Mouse (Mus musculus) C2C12 (cell line): ENCODE measurements at regions not wholly inside any gene's neighbourhood (a gene's known extent, or its start where the extent isn't known, plus 50 kb on each side); places are given as distances from the start of the nearest gene placed in this dataset.

Source experiments
- H3K27me3 ChIP-seq: one replicate; pipeline ENCODE4 v1.6.1; 2011; ENCODE audit not compliant: control insufficient read depth, insufficient read depth, insufficient read length
- H3K36me3 ChIP-seq: one replicate; pipeline ENCODE4 v1.6.1; 2011; ENCODE audit not compliant: control insufficient read depth, insufficient read depth
- H3K4me3 ChIP-seq: one replicate; pipeline ENCODE4 v1.5.1; 2011; ENCODE audit warnings: mild to moderate bottlenecking, control low read depth; ENCODE audit not compliant: poor library complexity, insufficient read depth, severe bottlenecking
- H3K79me2 ChIP-seq: one replicate; pipeline ENCODE4 v1.6.1; 2011; ENCODE audit not compliant: control insufficient read depth, insufficient read depth
- H3K79me3 ChIP-seq: one replicate; pipeline ENCODE4 v1.6.1; 2011; ENCODE audit warnings: low read depth, control low read depth
- H3ac ChIP-seq: one replicate; pipeline ENCODE3; 2011; ENCODE audit warnings: low read depth; ENCODE audit not compliant: control insufficient read depth, insufficient read length
- CEBPB ChIP-seq: IDR thresholded peaks from one replicate; pipeline ENCODE4 v1.6.1; 2011; ENCODE audit warnings: low read depth, mild to moderate bottlenecking, control low read depth, moderate library complexity
- CTCF ChIP-seq: IDR thresholded peaks from one replicate; pipeline ENCODE4 v1.5.1; 2011; ENCODE audit not compliant: control insufficient read depth, insufficient read depth, insufficient read length
- FOSL1 ChIP-seq: IDR thresholded peaks from one replicate; pipeline ENCODE4 v1.8.0; 2011; ENCODE audit warnings: mild to moderate bottlenecking, low read length; ENCODE audit not compliant: poor library complexity, insufficient read depth, severe bottlenecking
- MAX ChIP-seq: IDR thresholded peaks from one replicate; pipeline ENCODE4 v1.6.1; 2011; ENCODE audit warnings: mild to moderate bottlenecking, control low read depth
- MYOD1 ChIP-seq: IDR thresholded peaks from one replicate; pipeline ENCODE4 v1.6.1; 2011; ENCODE audit warnings: low read depth; ENCODE audit not compliant: control insufficient read depth, insufficient read length
- MYOG ChIP-seq: IDR thresholded peaks from one replicate; pipeline ENCODE4 v1.6.1; 2011; ENCODE audit not compliant: control insufficient read depth, insufficient read length; ENCODE audit errors: extremely low read depth
- USF1 ChIP-seq: IDR thresholded peaks from one replicate; pipeline ENCODE4 v1.6.1; 2011; ENCODE audit warnings: low read depth, mild to moderate bottlenecking, control low read depth, moderate library complexity

DNA sequence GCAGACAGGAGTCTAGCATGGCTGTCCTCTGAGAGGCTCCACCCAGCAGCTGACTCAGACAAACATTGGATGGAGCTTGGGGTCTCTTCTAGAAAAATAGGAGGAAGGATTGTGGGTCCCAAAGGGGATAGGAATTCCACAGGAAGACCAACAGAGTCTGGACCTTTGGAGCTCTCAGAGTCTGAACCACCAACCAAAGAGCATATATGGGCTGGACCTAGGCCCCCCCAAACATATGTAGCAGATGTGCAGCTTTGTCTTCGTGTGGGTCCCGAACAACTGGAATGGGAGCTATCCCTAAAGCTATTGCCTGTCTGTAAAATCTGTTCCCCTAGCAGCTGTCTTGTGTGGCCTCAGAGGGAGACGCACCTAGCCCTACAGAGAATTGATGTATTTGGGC lies 50.1 kb upstream of the Cpm start:
- H3K79me3 ChIP-seq, result no peaks in the 10 kb centered on the region
- no peaks in the 10 kb centered on the region for H3K36me3 ChIP-seq
- no peaks in the 10 kb centered on the region for H3K79me2 ChIP-seq
- TF ChIP-seq CEBPB, result no peak
- no peak for TF ChIP-seq MYOD1
- no peak for TF ChIP-seq CTCF
- TF ChIP-seq FOSL1, result no peak
- TF ChIP-seq MYOG, result no peak
- TF ChIP-seq USF1, result no peak
- TF ChIP-seq MAX, result no peak
- no peaks in the 10 kb centered on the region for H3K27me3 ChIP-seq
- no peak overlapping the region for H3K4me3 ChIP-seq
- H3ac ChIP-seq, result no peak overlapping the region

DNA sequence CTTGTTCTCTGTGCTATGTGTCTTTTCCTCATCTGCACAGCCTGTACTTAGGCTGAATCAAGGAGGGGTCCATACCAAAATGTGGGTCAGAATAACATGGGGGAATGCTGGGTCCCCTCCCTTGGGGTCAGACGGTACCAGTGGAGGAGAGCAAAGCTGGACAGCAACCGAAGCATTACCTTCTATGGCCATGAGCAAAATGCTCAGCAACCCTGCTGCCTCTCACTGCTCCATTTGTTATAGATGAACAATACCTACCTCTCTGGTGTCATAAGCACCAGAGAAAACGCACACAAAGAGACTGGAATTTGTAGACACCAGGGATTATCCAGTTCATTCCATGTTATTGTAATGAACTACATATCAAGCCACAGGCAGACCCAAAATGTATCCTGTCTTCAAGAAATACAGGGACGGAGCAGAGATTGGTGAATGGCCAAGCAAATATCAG lies 50.6 kb upstream of the Cpm start:
- H3K36me3 ChIP-seq, result no peaks in the 10 kb centered on the region
- TF ChIP-seq FOSL1 (no peak), CEBPB (no peak), MYOD1 (no peak), USF1 (no peak), MAX (no peak), MYOG (no peak), CTCF (no peak)

GRCm38 (mm10) chr10:117577970-117578695 lies 51.2 kb upstream of the Cpm start:
- Histone ChIP-seq H3K79me2 (no peaks in the 10 kb centered on the region), H3K27me3 (no peaks in the 10 kb centered on the region), H3K79me3 (no peaks in the 10 kb centered on the region), H3ac (no peak overlapping the region), H3K4me3 (no peak overlapping the region), H3K36me3 (no peaks in the 10 kb centered on the region)
- TF ChIP-seq CTCF (no peak), CEBPB (no peak), USF1 (no peak), FOSL1 (no peak), MYOD1 (no peak), MAX (no peak), MYOG (no peak)

More for the DNA sequence above, 50.6 kb upstream of the Cpm start:
- H3K4me3 ChIP-seq, result no peak overlapping the region
- no peaks in the 10 kb centered on the region for H3K27me3 ChIP-seq
- H3K79me3 ChIP-seq, result no peaks in the 10 kb centered on the region
- no peak overlapping the region for H3ac ChIP-seq
- H3K79me2 ChIP-seq, result no peaks in the 10 kb centered on the region

DNA sequence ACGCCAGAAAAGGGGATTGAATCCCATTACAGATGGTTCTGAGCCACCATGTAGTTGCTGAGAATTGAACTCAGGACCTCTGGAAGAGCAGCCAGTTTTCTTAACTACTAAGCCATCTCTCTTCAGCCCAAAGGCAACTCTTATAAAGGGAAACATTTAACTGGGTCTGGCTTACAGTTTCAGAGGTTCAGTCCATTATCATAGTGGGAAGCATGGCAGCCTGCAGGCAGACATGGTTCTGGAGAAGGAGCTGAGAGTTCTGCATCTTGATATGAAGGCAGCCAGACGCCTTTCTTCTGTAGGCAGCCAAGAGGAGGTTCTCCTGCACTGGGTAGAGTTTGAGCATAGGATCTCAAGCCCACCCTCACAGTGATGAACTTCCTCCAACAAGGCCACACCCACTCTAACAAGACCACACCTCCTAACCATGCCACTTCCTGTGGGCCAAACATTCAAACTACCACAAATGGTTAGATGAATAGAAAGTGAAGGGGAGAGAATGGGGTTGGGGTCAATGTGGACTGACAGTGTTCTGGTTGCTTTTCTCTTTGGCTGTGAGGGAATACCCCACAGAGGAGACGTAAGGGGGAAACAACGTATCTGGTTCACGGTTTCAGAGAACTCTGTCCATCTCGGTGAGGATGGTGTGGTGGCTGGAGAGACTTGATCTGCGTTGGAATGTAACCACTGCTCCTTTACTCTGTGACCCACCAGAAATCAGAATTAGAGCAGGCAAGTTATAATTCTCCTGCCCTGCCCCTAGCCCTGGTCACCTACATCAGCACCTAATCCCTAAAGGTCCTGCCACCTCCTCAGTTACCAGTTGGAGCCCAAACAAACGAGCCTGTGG lies 52.2 kb upstream of the Cpm start:
- Histone ChIP-seq H3K27me3 (no peaks in the 10 kb centered on the region), H3K36me3 (no peaks in the 10 kb centered on the region), H3ac (no peak overlapping the region), H3K79me2 (no peaks in the 10 kb centered on the region), H3K79me3 (no peaks in the 10 kb centered on the region), H3K4me3 (no peak overlapping the region)
- TF ChIP-seq FOSL1 (no peak), USF1 (no peak), MAX (no peak), CEBPB (no peak), MYOD1 (no peak), CTCF (no peak), MYOG (no peak)

DNA sequence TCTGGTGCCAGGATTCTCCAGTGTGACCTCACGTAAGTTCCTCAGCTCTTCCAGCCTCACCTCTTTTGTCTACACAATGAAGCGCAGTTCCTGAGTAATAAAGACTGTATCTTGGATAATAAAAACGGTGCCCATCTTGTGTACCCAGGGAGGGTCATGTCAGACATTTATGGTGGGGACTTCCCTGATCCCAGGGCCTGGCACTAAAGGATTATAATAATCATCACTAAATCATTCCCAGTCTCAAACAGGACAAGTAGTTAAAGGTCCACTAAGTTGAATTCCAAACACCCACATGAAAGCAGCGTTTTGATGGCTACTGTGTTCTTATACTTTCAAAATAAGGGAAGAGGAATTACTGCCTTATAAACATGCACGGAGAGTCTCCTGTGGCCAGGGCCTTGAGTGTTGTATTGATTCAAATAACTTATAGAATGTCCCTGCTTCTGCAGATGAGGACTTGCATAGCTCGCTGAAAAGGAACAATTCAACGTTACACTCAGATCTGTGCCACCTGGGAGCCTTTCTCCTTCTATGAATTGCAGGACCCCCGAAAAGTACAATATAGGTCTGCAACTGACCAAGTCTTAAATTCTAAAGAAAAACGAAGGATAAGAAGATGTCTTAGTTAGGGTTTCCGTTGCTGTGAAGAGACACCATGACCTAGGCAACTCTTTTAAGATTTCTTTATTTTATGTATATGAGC lies 53.0 kb upstream of the Cpm start:
- no peaks in the 10 kb centered on the region for H3K36me3 ChIP-seq
- no peaks in the 10 kb centered on the region for H3K79me3 ChIP-seq

More for the DNA sequence above, 53.0 kb upstream of the Cpm start:
- H3K79me2 ChIP-seq, result no peaks in the 10 kb centered on the region
- H3ac ChIP-seq, result no peak overlapping the region
- no peaks in the 10 kb centered on the region for H3K27me3 ChIP-seq
- no peak overlapping the region for H3K4me3 ChIP-seq
- TF ChIP-seq CTCF, result no peak
- TF ChIP-seq MYOG, result no peak
- no peak for TF ChIP-seq MAX
- TF ChIP-seq CEBPB, result no peak
- no peak for TF ChIP-seq FOSL1
- no peak for TF ChIP-seq USF1
- TF ChIP-seq MYOD1, result no peak
